Mouse (Mus musculus) T-helper 2 cell (primary cell): ENCODE measurements around the gene Sln.

ENCODE experiments used
- in situ Hi-C: fragments of 300-600 bp; cut with MboI, MseI; formaldehyde crosslinking; loops from one replicate; pipeline ENCODE4 v1.15.1; 2025; ENCODE audit warnings: high pct_unique_total_duplicates

Gene Sln

DNA sequence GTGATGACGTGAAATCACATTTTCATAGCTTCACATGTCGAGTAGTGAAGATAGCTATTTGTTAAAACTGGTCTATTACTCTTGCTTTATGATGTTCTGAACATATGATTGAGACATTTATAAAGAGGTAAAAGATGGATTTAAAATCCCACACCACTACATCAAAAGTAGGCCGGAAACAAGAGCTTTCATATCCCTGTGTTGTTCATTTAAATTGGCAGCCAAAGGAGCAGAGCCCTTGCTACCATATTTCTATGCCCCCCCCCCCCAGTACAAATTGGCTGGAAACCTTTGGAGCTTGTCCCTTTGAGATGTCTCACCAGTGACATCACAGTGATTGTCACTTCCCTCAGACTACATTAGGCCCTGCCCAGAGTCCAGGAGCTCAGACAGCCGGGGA, at the start of gene Sln:
TSS of gene Sln (plus strand) at position 301 of the 400 bp plus-strand sequence.
- in situ Hi-C loops = no loop called here

- in situ Hi-C loops = no loop called here
Measured at GRCm38 (mm10) chr9:53802921-53803320, 47.0 kb upstream of the Sln start.

DNA sequence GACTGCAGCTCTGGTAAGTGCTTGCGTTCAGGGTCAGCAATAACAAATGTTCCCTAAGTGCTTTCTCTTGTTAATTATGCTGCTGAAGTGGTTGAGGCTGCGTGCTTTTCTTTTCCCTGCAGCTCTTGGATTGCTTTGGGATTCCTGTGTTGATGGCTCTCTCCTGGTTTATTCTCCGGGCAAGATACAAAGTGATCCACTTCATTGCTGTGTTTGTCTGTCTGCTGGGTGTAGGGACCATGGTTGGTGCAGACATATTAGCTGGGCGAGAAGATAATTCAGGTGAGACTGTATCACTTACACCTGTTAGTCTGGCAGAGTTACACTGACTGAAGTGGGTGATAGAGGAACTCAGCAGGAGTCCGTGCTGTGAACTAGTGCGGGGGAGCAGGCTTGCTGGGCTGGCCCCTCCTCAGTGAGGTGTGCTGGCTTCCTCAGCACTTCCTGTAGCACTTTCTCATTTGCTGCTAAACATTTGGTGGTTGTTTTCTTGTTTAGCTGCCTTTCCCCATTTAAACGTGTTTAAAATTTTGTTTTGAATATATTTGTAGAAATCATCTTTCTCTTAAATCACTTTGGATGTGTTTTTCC, 43.4 kb upstream of the Sln start:
- in situ Hi-C loops = no loop called here

GRCm38 (mm10) chr9:53813418-53813817, 36.5 kb upstream of the Sln start:
- in situ Hi-C loops = no loop called here

- in situ Hi-C loops = loop anchor here (5.0 kb wide), 1 partner anchor 66 kb away; no protein-coding TSS in a partner anchor
Measured at GRCm38 (mm10) chr9:53818760-53819159, 31.2 kb upstream of the Sln start.

DNA sequence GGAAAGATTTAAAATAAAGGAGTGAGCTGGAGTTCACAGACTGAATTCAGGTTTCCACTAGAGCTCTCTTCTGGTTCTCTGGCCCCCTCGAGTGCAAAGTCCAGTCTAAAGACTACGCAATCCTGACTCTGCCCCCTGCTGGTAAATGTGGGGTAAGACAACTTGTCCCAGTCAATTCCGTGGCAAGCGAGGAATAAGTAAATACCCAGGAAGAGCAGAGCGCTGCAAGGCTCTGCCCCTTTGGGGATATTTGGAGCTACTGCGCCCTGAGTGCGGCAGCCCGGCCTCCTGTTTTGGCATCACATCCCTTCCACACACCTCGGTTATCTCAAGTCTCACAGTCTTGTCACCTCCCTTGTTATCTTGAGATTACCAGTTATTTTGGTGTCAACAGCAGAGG, 24.6 kb upstream of the Sln start:
- in situ Hi-C loops = loop anchor here (5.0 kb wide), 1 partner anchor 162 kb away; no protein-coding TSS in a partner anchor

GRCm38 (mm10) chr9:53829081-53829865, 20.7 kb upstream of the Sln start:
- in situ Hi-C loops = loop anchor here (5.0 kb wide), 1 partner anchor 158 kb away; no protein-coding TSS in a partner anchor

- in situ Hi-C loops = loop anchor here (5.0 kb wide), 1 partner anchor 157 kb away; no protein-coding TSS in a partner anchor
Measured at GRCm38 (mm10) chr9:53829866-53830209, 20.1 kb upstream of the Sln start.

GRCm38 (mm10) chr9:53835039-53835438, 14.9 kb upstream of the Sln start:
- in situ Hi-C loops = no loop called here

DNA sequence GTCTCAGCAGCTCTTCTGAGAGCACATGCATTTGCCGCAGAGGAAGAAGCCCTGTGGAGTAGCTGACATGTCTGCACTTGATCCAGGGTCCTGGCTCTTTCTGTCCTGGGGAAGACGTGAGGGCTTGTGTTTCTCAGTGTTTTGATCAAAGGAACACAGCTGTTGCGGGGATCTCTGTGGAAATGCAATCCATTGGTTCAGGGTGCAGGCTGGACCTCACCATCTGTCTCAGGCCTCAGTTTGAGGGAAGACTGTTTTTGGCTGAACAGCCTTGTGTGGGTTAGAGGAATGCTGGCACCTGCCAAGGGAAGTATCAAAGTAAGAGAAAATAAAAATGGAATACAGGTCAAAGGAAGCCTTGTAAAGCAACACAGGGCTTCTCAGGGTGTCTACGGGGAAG, 14.0 kb upstream of the Sln start:
- in situ Hi-C loops = no loop called here

DNA sequence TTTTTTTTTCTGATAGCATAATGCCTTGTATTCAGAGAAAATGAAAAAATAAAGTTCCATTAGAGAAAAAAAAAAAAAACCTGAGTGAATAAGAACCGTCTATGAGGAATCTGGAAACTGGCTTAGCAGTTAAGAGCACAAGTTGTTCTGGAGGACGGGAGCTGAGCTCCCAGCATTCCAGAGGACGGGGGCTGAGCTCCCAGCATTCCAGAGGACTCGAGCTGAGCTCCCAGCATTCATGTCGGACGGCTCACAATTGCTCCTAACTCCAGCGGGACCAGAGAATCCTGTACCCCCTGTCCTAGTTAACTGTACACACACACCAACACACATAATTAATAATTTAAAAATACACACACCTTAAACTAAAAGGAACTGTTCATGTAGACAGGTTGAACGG, 11.1 kb upstream of the Sln start:
- in situ Hi-C loops = no loop called here

DNA sequence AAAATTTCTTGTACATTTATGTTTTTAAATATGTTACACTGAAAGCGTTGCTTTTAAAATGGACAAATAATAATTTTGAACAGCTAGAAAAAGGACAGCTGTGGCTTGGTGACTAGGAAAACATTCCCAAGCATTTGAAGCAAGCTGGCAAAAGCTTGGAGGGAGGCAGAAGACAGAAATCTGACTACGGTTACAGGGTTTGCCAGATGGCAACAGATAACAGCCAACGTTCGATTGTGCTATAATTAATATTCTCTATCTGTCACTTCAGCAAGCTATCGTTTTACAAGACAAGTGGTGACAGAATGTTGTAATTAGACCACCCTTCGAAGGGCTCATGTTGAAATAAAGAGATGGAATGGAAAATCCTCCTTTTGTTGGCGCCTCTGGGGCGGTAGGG, 1.4 kb upstream of the Sln start:
- in situ Hi-C loops = no loop called here

GRCm38 (mm10) chr9:53852158-53852557, 2.2 kb downstream of the Sln start:
- in situ Hi-C loops = no loop called here

- in situ Hi-C loops = no loop called here
Measured at GRCm38 (mm10) chr9:53853672-53854071, 3.7 kb downstream of the Sln start.

DNA sequence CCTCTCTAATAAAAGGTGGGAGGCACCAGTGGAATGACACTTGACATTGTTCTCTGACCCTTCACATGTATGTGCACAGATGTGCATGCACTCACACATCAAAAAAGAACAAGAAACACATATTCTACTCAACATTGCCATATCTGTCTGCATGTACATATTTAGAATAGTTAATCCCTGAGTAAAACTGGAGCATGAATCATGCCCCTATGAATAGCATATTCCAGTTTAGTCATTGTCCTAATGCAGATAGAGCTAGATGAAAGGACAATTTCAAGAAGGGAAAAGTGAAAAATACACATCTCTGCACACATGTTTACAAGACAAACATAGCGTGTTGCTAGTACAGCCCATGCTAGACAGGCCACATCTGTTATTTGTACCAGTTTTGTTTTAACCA, 4.6 kb downstream of the Sln start:
- in situ Hi-C loops = no loop called here

- in situ Hi-C loops = no loop called here
Measured at GRCm38 (mm10) chr9:53857864-53858263, 7.9 kb downstream of the Sln start.

GRCm38 (mm10) chr9:53873239-53873638, 23.3 kb downstream of the Sln start:
- in situ Hi-C loops = no loop called here

DNA sequence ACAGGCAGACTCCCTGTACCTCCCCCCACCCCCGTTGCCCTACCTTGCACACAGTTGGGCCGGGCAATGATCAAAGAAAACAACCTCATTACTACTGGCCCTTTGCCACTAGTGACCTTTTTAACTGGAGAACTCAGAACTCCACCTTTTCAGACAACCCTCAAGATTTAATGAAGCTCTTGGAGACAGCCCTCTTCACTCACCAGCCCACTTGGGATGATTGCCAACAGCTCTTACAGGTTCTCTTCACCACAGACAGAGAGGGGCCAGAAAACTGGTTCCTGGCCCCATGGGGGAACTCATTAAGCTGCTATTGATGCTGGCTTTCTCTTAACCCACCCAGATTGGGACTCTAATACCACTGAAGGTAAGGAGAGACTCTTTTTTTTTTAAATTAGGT, 27.5 kb downstream of the Sln start:
- in situ Hi-C loops = no loop called here

DNA sequence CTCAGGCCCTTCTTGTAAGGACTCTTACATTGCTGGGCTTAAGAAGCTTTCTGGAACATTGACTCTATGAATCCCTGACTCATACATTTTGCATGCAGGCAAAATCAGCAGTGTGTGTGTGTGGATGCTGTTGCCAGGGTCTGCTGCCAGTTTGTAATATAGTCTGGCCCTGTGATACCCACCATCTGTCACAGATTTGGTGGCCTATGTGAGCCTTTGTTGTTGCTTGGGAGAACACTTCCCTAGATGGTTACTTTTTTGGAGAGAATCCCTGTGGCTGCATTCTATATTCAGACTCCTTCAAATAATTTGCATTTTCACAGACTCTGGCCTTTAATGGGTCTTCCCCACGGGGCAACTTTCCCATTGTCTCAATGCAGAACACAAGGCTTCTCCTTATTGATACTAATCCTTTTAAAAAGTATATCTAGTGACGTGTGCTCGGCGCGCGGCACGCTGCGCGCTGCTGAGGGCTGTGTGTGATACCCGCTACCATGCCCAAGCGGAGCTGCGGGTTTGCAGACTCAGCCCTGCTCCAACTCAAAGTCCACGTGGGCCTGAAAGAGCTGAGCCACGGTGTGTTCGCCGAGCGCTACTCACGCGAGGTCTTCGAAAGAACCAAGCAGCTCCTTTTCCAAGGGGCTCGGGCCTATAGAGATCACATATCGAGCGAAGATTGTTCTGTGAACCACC, 33.8 kb downstream of the Sln start:
- in situ Hi-C loops = loop anchor here (10.0 kb wide), 1 partner anchor 561 kb away; no protein-coding TSS in a partner anchor

- in situ Hi-C loops = no loop called here
Measured at GRCm38 (mm10) chr9:53890075-53890474, 40.1 kb downstream of the Sln start.

- in situ Hi-C loops = no loop called here
Measured at GRCm38 (mm10) chr9:53895827-53896226, 45.9 kb downstream of the Sln start.

- in situ Hi-C loops = no loop called here
Measured at GRCm38 (mm10) chr9:53899836-53900235, 49.9 kb downstream of the Sln start.
